Mouse (Mus musculus) thymus, postnatal 36 days (tissue): ENCODE results near the gene Aldh1a1.
"Not testable (repeated sequence)": the region's sequence is repeated elsewhere in the genome, so short reads cannot be mapped to it uniquely, and the experiment has no call there.

ENCODE experiments used
- DNase-seq, 2 experiments: peaks; one replicate each; pipeline ENCODE4 v3.0.0; 2022; ENCODE audit warnings: mixed read lengths in 2 of 2

The Aldh1a1 gene

GRCm38 (mm10) chr19:20557211-20557610, 64.7 kb downstream of the Aldh1a1 start:
- DNase-seq, result no peak

GRCm38 (mm10) chr19:20558069-20558468, 65.6 kb downstream of the Aldh1a1 start:
- no peak for DNase-seq

- no peak for DNase-seq
These were observed 66.0 kb downstream of the Aldh1a1 start for GRCm38 (mm10) chr19:20558544-20558943.

GRCm38 (mm10) chr19:20558952-20559351, 66.4 kb downstream of the Aldh1a1 start:
- DNase-seq, result no peak

- no peak for DNase-seq
These were observed 67.4 kb downstream of the Aldh1a1 start for GRCm38 (mm10) chr19:20559952-20560351.

- DNase-seq, result no peak
These were observed 69.9 kb downstream of the Aldh1a1 start for GRCm38 (mm10) chr19:20562396-20562795.

- DNase-seq, result no peak
These were observed 73.8 kb downstream of the Aldh1a1 start for GRCm38 (mm10) chr19:20566294-20566693.

- no peak for DNase-seq
These were observed 74.5 kb downstream of the Aldh1a1 start for GRCm38 (mm10) chr19:20567039-20567438.

GRCm38 (mm10) chr19:20576984-20577383, 84.5 kb downstream of the Aldh1a1 start:
- DNase-seq, result no peak

GRCm38 (mm10) chr19:20577429-20577828, 84.9 kb downstream of the Aldh1a1 start:
- no peak for DNase-seq

GRCm38 (mm10) chr19:20599951-20600350, 107.4 kb downstream of the Aldh1a1 start:
- no peak for DNase-seq

GRCm38 (mm10) chr19:20601739-20602138, 109.2 kb downstream of the Aldh1a1 start:
- no peak for DNase-seq

- no peak for DNase-seq
These were observed 110.7 kb downstream of the Aldh1a1 start for GRCm38 (mm10) chr19:20603212-20603611.

GRCm38 (mm10) chr19:20603866-20604265, 111.4 kb downstream of the Aldh1a1 start:
- DNase-seq, result no peak

- DNase-seq, result no peak
These were observed 121.9 kb downstream of the Aldh1a1 start for GRCm38 (mm10) chr19:20614252-20614930.

- DNase-seq, result no peak
These were observed 129.9 kb downstream of the Aldh1a1 start for GRCm38 (mm10) chr19:20622434-20622833.

GRCm38 (mm10) chr19:20623416-20623815, 130.9 kb downstream of the Aldh1a1 start:
- no peak for DNase-seq

- no peak for DNase-seq
These were observed 138.5 kb downstream of the Aldh1a1 start for GRCm38 (mm10) chr19:20631020-20631419.

GRCm38 (mm10) chr19:20633876-20634691, 141.6 kb downstream of the Aldh1a1 start:
- no peak for DNase-seq

- DNase-seq, result no peak
These were observed 151.8 kb downstream of the Aldh1a1 start for GRCm38 (mm10) chr19:20644346-20644745.

GRCm38 (mm10) chr19:20647496-20647895, 155.0 kb downstream of the Aldh1a1 start:
- not testable (repeated sequence) for DNase-seq

- no peak for DNase-seq
These were observed 157.5 kb downstream of the Aldh1a1 start for GRCm38 (mm10) chr19:20650008-20650407.

- DNase-seq, result no peak
These were observed 160.7 kb downstream of the Aldh1a1 start for GRCm38 (mm10) chr19:20653082-20653676.
